Mouse (Mus musculus): ENCODE measurements around the gene Rcbtb2. TPM values are rescaled to one million over a fixed set of nuclear protein-coding genes. Genes with fewer than 3 reads are reported as not detected.

Gene Rcbtb2
- polyA plus RNA-seq, 1 experiment from 2014 or later, result 110 TPM

DNA sequence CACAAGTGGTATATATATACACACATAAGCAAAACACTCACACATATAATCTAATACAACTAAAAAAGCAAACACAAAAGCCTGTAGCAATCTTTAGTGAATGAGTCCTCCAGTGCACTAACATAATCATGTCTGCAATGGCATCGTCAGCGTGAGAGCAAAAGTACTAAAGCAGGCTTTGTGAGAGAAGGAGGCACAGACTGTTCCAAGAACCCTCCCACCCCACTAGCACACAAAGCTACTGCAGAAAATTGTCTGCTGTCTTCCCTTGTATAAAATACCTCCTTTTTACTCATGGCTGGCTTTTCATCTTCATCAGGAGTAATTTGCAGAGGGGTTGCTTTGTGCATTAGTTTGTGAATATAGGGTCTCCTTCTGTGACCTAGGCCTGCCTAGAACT, 129.4 kb downstream of the Rcbtb2 start:
- Histone ChIP-seq H3K27me3 (no peaks in the 10 kb centered on the region), H3K36me3 (no peaks in the 10 kb centered on the region), H3K9me3 (no peaks in the 10 kb centered on the region), H3K4me3 (no peak overlapping the region), H3K4me2 (no peak overlapping the region), H3K4me1 (peaks cover 10% of the 10 kb centered on the region), H3K27ac (no peak overlapping the region), H3K9ac (no peak overlapping the region)
- ATAC-seq (ENCODE audit: borderline replicate concordance, extremely low read depth, low FRiP score, low TSS enrichment), result no peak
- 69% methylated on average over 2 of the region's 2 CpGs for WGBS

DNA sequence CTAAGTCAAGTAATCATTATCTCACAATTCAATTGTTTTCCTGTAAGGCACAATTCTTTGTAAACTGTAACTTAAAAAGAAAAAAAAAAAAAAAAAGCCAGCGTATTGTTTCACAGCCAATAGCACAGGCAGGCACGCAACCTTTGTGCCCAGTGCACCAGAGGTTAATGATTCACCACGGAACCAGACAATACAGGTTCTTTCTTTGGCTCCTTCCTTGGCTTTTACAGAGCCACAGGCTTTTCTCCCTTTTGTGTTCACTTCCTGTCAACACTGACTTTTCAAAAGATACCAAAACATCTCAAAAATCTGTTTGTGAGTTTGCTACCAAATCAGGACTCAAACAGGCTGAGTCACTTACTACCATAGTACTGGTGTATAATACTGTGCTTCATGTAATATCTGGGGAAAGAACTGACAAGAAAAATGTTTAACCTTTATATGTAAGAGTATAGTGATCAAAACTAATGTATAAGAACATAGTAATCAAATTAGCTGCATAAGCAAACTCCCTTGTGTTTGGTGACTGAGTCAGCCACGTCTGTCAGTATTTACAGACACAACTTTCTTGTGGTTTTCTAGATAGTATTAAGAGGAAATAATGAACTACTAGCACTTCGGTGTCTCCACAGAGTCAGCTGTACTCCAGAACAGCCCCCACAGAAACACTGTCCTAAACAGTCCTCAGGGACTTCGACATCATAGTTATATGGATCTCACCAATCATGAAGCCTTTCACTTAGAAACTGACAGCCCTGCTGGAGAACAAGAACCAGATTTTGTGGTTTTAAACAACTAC, 130.8 kb downstream of the Rcbtb2 start:
- peak overlapping the region; percentile 46; the same call in 1 of the 2 replicates for H3K27ac ChIP-seq
- 0 out of 2 replicates have a peak, but pooled peaks have one; percentile 11 for ATAC-seq (ENCODE audit: borderline replicate concordance, extremely low read depth, low FRiP score, low TSS enrichment)
- H3K4me2 ChIP-seq, result no peak overlapping the region
- no peak overlapping the region for H3K9ac ChIP-seq
- no peaks in the 10 kb centered on the region for H3K9me3 ChIP-seq
- no peak overlapping the region for H3K4me3 ChIP-seq
- WGBS, result 36% methylated on average over 6 of the region's 6 CpGs
- H3K27me3 ChIP-seq, result no peaks in the 10 kb centered on the region
- H3K4me1 ChIP-seq, result peaks cover 17% of the 10 kb centered on the region
- no peaks in the 10 kb centered on the region for H3K36me3 ChIP-seq

DNA sequence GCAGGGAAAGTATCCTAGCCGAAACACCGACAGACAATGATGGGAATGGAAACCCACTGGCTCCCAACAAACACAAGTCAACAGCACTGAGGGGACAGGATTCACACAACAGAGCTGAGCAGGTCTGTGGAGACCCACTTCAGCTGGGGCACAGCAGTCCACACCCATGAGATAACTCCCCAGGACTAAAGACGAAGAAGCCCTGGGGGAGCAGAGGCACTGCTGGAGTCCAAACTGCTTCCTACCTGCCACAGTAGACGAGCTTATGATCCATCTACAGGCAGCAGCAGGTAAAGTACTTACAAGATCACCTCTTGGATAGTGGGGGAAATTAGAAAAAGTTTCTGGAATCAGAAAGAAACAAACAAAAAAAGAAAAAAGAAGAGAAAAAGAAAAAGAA, 131.6 kb downstream of the Rcbtb2 start:
- ATAC-seq (ENCODE audit: borderline replicate concordance, extremely low read depth, low FRiP score, low TSS enrichment), result no peak
- H3K4me1 ChIP-seq, result peaks cover 17% of the 10 kb centered on the region
- H3K27ac ChIP-seq, result peak overlapping the region; percentile 33; the same call in 1 of the 2 replicates
- no peaks in the 10 kb centered on the region for H3K9me3 ChIP-seq
- H3K36me3 ChIP-seq, result no peaks in the 10 kb centered on the region
- no peaks in the 10 kb centered on the region for H3K27me3 ChIP-seq
- no peak overlapping the region for H3K4me3 ChIP-seq
- no peak overlapping the region for H3K9ac ChIP-seq
- WGBS, result 74% methylated on average over 4 of the region's 4 CpGs
- no peak overlapping the region for H3K4me2 ChIP-seq

DNA sequence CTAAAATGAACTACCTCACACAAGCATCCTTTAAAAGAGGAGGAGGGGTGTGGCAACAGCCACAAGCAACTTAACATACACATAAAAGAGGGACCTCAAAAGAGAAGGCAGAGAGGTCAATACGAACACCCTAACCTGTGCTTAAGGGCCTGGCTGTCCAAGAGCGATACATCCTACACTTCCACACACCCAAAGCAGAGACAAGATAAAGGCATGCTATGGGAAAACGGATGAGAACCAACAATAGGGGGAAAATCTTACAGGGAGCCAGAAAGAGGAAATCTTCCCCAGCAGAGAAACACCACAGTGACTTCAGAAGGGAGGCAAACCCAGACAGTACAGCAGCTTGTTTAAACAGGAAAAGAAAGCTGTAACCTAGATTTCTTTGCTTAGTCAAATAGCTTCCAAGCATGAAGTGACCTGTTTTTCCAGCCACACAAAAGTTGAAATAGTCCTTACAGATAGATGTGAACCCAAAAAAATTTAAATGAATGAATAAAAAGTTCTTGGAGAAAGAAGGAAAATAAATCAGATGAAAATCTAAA, 132.7 kb downstream of the Rcbtb2 start:
- WGBS, result 41% methylated on average over 3 of the region's 3 CpGs
- Histone ChIP-seq H3K9ac (no peak overlapping the region), H3K27me3 (no peaks in the 10 kb centered on the region), H3K9me3 (no peaks in the 10 kb centered on the region), H3K27ac (0 out of 2 replicates have a peak overlapping the region, but pooled peaks have one; percentile 41), H3K4me3 (no peak overlapping the region), H3K4me2 (no peak overlapping the region), H3K36me3 (no peaks in the 10 kb centered on the region), H3K4me1 (peaks cover 17% of the 10 kb centered on the region)
- ATAC-seq (ENCODE audit: borderline replicate concordance, extremely low read depth, low FRiP score, low TSS enrichment), result no peak

DNA sequence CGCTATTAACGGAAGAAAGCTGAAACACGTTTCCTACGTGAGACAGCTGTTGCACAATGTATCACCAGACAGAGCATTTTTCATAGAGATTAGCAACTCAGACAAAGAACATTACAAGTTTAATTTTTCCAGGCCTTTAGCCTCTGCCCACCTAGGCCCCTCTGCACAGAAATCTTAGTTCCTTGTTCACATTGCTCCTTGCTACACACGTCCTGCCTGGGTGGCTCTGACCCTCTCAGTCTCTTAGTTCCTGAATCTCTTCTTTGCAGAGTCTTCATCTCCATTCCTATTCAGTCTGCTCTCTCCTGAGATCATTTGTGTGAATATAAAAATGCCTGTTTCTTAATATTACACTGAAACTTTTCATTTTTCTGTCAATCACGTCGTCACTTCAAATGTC, 134.5 kb downstream of the Rcbtb2 start:
- Histone ChIP-seq H3K4me3 (no peak overlapping the region), H3K4me2 (no peak overlapping the region), H3K9me3 (no peaks in the 10 kb centered on the region), H3K36me3 (no peaks in the 10 kb centered on the region), H3K9ac (no peak overlapping the region), H3K27me3 (no peaks in the 10 kb centered on the region), H3K4me1 (peaks cover 17% of the 10 kb centered on the region), H3K27ac (0 out of 2 replicates have a peak overlapping the region, but pooled peaks have one; percentile 3)
- 51% methylated on average over 7 of the region's 7 CpGs for WGBS
- no peak for ATAC-seq (ENCODE audit: borderline replicate concordance, extremely low read depth, low FRiP score, low TSS enrichment)

MicroRNAs within 50 kb of the gene (microRNA counts, 519-probe panel; counts per million panel counts)
- 675 counts per million, percentile 2 among the panel's probes with 10 or more counts for microRNA mmu-miR-687

Small RNA genes within 50 kb of the gene (microRNA-seq; reads per million reads assigned to microRNA genes)
- gene Mir687, result not detected

Other genes with a start within 250 kb of the Rcbtb2 start
- gene Cysltr2, start 73.9 kb upstream of the Rcbtb2 start, polyA plus RNA-seq (2015; fragmentation: Nextera tagmentation; extraction: Ambion mirVana), result 0.65 and 1.0 TPM in 2 replicates
- 14.4 TPM in 2 replicates for gene Lpar6, start 114.9 kb downstream of the Rcbtb2 start, polyA plus RNA-seq (2015; fragmentation: Nextera tagmentation; extraction: Ambion mirVana)
- gene Rb1, start 202.8 kb downstream of the Rcbtb2 start, polyA plus RNA-seq (2015; fragmentation: Nextera tagmentation; extraction: Ambion mirVana), result 14.5 and 18.4 TPM in 2 replicates